Mouse (Mus musculus): Measurements from ENCODE around the gene Btbd9.

Btbd9 gene

GRCm38 (mm10) chr17:30454155-30454861 lies 122.0 kb downstream of the Btbd9 start:
- no peak for DNase-seq (ENCODE audit: low spot score)

GRCm38 (mm10) chr17:30453272-30453671 lies 123.0 kb downstream of the Btbd9 start:
- DNase-seq (ENCODE audit: low spot score): no peak

GRCm38 (mm10) chr17:30452363-30452762 lies 123.9 kb downstream of the Btbd9 start:
- no peak for DNase-seq (ENCODE audit: low spot score)

- DNase-seq (ENCODE audit: low spot score): no peak
Observed at GRCm38 (mm10) chr17:30448562-30448961, 127.7 kb downstream of the Btbd9 start.

- DNase-seq (ENCODE audit: low spot score): no peak
Observed at GRCm38 (mm10) chr17:30445805-30446441, 130.4 kb downstream of the Btbd9 start.

GRCm38 (mm10) chr17:30439702-30440101 lies 136.6 kb downstream of the Btbd9 start:
- DNase-seq (ENCODE audit: low spot score): no peak

- no peak for DNase-seq (ENCODE audit: low spot score)
Observed at GRCm38 (mm10) chr17:30438786-30439185, 137.5 kb downstream of the Btbd9 start.

- no peak for DNase-seq (ENCODE audit: low spot score)
Observed at GRCm38 (mm10) chr17:30436021-30436461, 140.2 kb downstream of the Btbd9 start.

GRCm38 (mm10) chr17:30435478-30435877 lies 140.8 kb downstream of the Btbd9 start:
- no peak for DNase-seq (ENCODE audit: low spot score)

GRCm38 (mm10) chr17:30432094-30432493 lies 144.2 kb downstream of the Btbd9 start:
- DNase-seq (ENCODE audit: low spot score): no peak

- DNase-seq (ENCODE audit: low spot score): no peak
Observed at GRCm38 (mm10) chr17:30430961-30431640, 145.2 kb downstream of the Btbd9 start.

- no peak for DNase-seq (ENCODE audit: low spot score)
Observed at GRCm38 (mm10) chr17:30428661-30429060, 147.6 kb downstream of the Btbd9 start.

GRCm38 (mm10) chr17:30423256-30423852 lies 152.9 kb downstream of the Btbd9 start:
- no peak for DNase-seq (ENCODE audit: low spot score)

GRCm38 (mm10) chr17:30422278-30422677 lies 154.0 kb downstream of the Btbd9 start:
- DNase-seq (ENCODE audit: low spot score): no peak

- no peak for DNase-seq (ENCODE audit: low spot score)
Observed at GRCm38 (mm10) chr17:30421256-30421655, 155.0 kb downstream of the Btbd9 start.

- DNase-seq (ENCODE audit: low spot score): no peak
Observed at GRCm38 (mm10) chr17:30419494-30419893, 156.8 kb downstream of the Btbd9 start.

GRCm38 (mm10) chr17:30418510-30418909 lies 157.8 kb downstream of the Btbd9 start:
- DNase-seq (ENCODE audit: low spot score): no peak

GRCm38 (mm10) chr17:30417106-30417505 lies 159.2 kb downstream of the Btbd9 start:
- no peak for DNase-seq (ENCODE audit: low spot score)

GRCm38 (mm10) chr17:30415693-30416092 lies 160.6 kb downstream of the Btbd9 start:
- DNase-seq (ENCODE audit: low spot score): no peak

GRCm38 (mm10) chr17:30412991-30413390 lies 163.3 kb downstream of the Btbd9 start:
- DNase-seq (ENCODE audit: low spot score): no peak

- DNase-seq (ENCODE audit: low spot score): no peak
Observed at GRCm38 (mm10) chr17:30406002-30406401, 170.3 kb downstream of the Btbd9 start.

- no peak for DNase-seq (ENCODE audit: low spot score)
Observed at GRCm38 (mm10) chr17:30402871-30403270, 173.4 kb downstream of the Btbd9 start.

- DNase-seq (ENCODE audit: low spot score): no peak
Observed at GRCm38 (mm10) chr17:30395261-30395660, 181.0 kb downstream of the Btbd9 start.
